Mouse (Mus musculus): ENCODE measurements around the gene Gm40193.

DNA sequence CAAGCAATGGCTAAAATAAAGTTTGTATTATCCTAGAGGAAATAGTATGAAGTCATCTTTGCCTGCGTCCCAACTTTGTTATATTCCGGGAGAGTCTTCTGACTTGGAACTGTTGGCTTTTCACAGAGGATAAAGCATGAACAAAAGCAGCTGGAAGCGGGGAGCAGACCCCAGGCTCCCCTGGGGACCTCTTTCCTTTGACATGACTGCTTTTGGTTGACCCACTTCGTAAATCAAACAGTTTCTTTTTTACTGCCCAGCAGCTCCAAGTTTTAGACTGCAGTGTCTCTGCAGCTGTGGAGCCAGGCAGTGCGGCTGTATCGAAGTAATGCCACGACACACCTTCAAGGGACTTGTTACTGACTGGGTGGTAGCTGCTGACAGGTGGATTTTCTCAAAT lies 33.8 kb upstream of the Gm40193 start:
- TF ChIP-seq GATA1 (IDR thresholded peaks at IDR 0.05; ENCODE audit: borderline replicate concordance, low read length): no peak
- TF ChIP-seq FLI1 (IDR thresholded peaks at IDR 0.05; ENCODE audit: low read length): no peak
